Mouse (Mus musculus) MEL (cell line): ENCODE data around the gene Cntfr. TPM values are rescaled to one million over a fixed set of nuclear protein-coding genes. Genes with fewer than 3 reads are reported as not detected.

Experiments
- DNase-seq: peaks from one replicate; pipeline ENCODE4 v3.0.0; 2011; ENCODE audit warnings: low read depth, low spot score
- H3K27ac ChIP-seq: 2 replicates; pipeline ENCODE4 v1.5.1; 2012; ENCODE audit warnings: low read depth, mild to moderate bottlenecking, control low read depth, low read length, moderate library complexity; ENCODE audit not compliant: control insufficient read depth
- H3K27me3 ChIP-seq, 2 experiments: fragments of 150-350 bp in 1 of 2; sonication (generic) in 1 of 2; 2 replicates each; pipeline ENCODE4 v1.6.1; 2012; ENCODE audit warnings: low read length in 2 of 2, mild to moderate bottlenecking in 2 of 2, improper control_type of control experiment in 1 of 2, moderate library complexity in 1 of 2; ENCODE audit not compliant: insufficient read depth in 2 of 2, control insufficient read depth in 1 of 2
- H3K36me3 ChIP-seq, 2 experiments: 2 replicates each; pipeline ENCODE4 v1.6.1; 2012 to 2014; ENCODE audit warnings: low read length in 2 of 2, improper control_type of control experiment in 1 of 2, inconsistent platforms in 1 of 2, mild to moderate bottlenecking in 1 of 2; ENCODE audit not compliant: insufficient read depth in 2 of 2, control insufficient read depth in 1 of 2
- H3K4me1 ChIP-seq, 2 experiments: fragments of 150-350 bp in 1 of 2; sonication (generic) in 1 of 2; 2 replicates each; pipeline ENCODE4 v1.6.1; 2012; ENCODE audit warnings: low read length in 2 of 2, improper control_type of control experiment in 1 of 2, mild to moderate bottlenecking in 1 of 2; ENCODE audit not compliant: insufficient read depth in 2 of 2, control insufficient read depth in 1 of 2
- H3K4me3 ChIP-seq, 2 experiments: fragments of 150-350 bp in 1 of 2; sonication (generic) in 1 of 2; 2 replicates each; pipeline ENCODE4 v1.5.1; 2012; ENCODE audit warnings: low read depth in 2 of 2, low read length in 2 of 2, mild to moderate bottlenecking in 2 of 2, moderate library complexity in 2 of 2, control low read depth in 1 of 2, improper control_type of control experiment in 1 of 2; ENCODE audit not compliant: control insufficient read depth in 1 of 2, insufficient read depth in 1 of 2
- H3K79me2 ChIP-seq: 2 replicates; pipeline ENCODE4 v1.6.1; 2012; ENCODE audit warnings: mild to moderate bottlenecking, low read length, moderate library complexity; ENCODE audit not compliant: control insufficient read depth, poor library complexity, insufficient read depth
- H3K9ac ChIP-seq: 2 replicates; pipeline ENCODE4 v1.6.1; 2012; ENCODE audit warnings: low read depth, mild to moderate bottlenecking, control low read depth, low read length, moderate library complexity; ENCODE audit not compliant: control insufficient read depth, poor library complexity, severe bottlenecking
- H3K9me3 ChIP-seq: fragments of 150-350 bp; sonication (generic); replicated peaks from 2 replicates; pipeline ENCODE4 v1.6.1; 2012; ENCODE audit warnings: mild to moderate bottlenecking, low read length, improper control_type of control experiment, moderate library complexity; ENCODE audit not compliant: insufficient read depth
- BHLHE40 ChIP-seq: IDR thresholded peaks from 2 replicates; pipeline ENCODE4 v1.6.1; 2012; ENCODE audit warnings: low read depth, mild to moderate bottlenecking, inconsistent platforms, low read length, improper control_type of control experiment, borderline replicate concordance
- CTCF ChIP-seq, 3 experiments: IDR thresholded peaks in 2 of 3; conservative IDR thresholded peaks in 1 of 3; 2 replicates each; pipeline ENCODE4 v1.5.1; 2011 to 2012; ENCODE audit warnings: low read length in 3 of 3, low read depth in 2 of 3, mild to moderate bottlenecking in 2 of 3, improper control_type of control experiment in 1 of 3, inconsistent platforms in 1 of 3, mixed read lengths in 1 of 3, moderate library complexity in 1 of 3; ENCODE audit not compliant: control insufficient read depth in 1 of 3, insufficient read depth in 1 of 3, poor library complexity in 1 of 3, severe bottlenecking in 1 of 3
- ELF1 ChIP-seq: IDR thresholded peaks from 2 replicates; pipeline ENCODE4 v1.6.1; 2014; ENCODE audit warnings: low read depth, mild to moderate bottlenecking, inconsistent platforms, low read length, improper control_type of control experiment, moderate library complexity
- HCFC1 ChIP-seq: IDR thresholded peaks from 2 replicates; pipeline ENCODE4 v1.6.1; 2012; ENCODE audit warnings: low read depth, mild to moderate bottlenecking, inconsistent platforms, low read length, improper control_type of control experiment, moderate library complexity
- KAT2A ChIP-seq: conservative IDR thresholded peaks from 2 replicates; pipeline ENCODE4 v1.6.1; 2012; ENCODE audit warnings: low read depth, low read length, improper control_type of control experiment, inconsistent platforms
- MAFK ChIP-seq: IDR thresholded peaks from 2 replicates; pipeline ENCODE4 v1.6.1; 2011; ENCODE audit warnings: low read depth, mild to moderate bottlenecking, low read length, improper control_type of control experiment, borderline replicate concordance
- MAX ChIP-seq: IDR thresholded peaks from 2 replicates; pipeline ENCODE4 v1.6.1; 2011; ENCODE audit warnings: low read length, improper control_type of control experiment
- MAZ ChIP-seq: IDR thresholded peaks from 2 replicates; pipeline ENCODE4 v1.6.1; 2012; ENCODE audit warnings: low read depth, mild to moderate bottlenecking, inconsistent platforms, low read length, improper control_type of control experiment
- MEF2A ChIP-seq: IDR thresholded peaks from 2 replicates; pipeline ENCODE4 v1.6.1; 2014; ENCODE audit warnings: low read depth, mild to moderate bottlenecking, inconsistent platforms, low read length, improper control_type of control experiment; ENCODE audit not compliant: poor library complexity, insufficient replicate concordance, severe bottlenecking; ENCODE audit errors: extremely low read depth
- MXI1 ChIP-seq: IDR thresholded peaks from 2 replicates; pipeline ENCODE4 v1.6.1; 2011; ENCODE audit warnings: mild to moderate bottlenecking, low read depth, low read length, improper control_type of control experiment
- MYC ChIP-seq: IDR thresholded peaks from 2 replicates; pipeline ENCODE4 v1.6.1; 2011; ENCODE audit warnings: low read depth, mild to moderate bottlenecking, low read length, improper control_type of control experiment, moderate library complexity
- NELFE ChIP-seq: IDR thresholded peaks from 2 replicates; pipeline ENCODE4 v1.6.1; 2011; ENCODE audit warnings: low read depth, low read length, improper control_type of control experiment
- POLR2A ChIP-seq, 2 experiments: IDR thresholded peaks; 2 replicates each; pipeline ENCODE4 v1.6.1; 2011 to 2012; ENCODE audit warnings: low read length in 2 of 2, mild to moderate bottlenecking in 2 of 2, control low read depth in 1 of 2, improper control_type of control experiment in 1 of 2, low read depth in 1 of 2, moderate library complexity in 1 of 2; ENCODE audit not compliant: control insufficient read depth in 1 of 2, insufficient read depth in 1 of 2, poor library complexity in 1 of 2
- POLR2AphosphoS2 ChIP-seq: IDR thresholded peaks from 2 replicates; pipeline ENCODE4 v1.6.1; 2011; ENCODE audit warnings: low read length, improper control_type of control experiment
- POLR2AphosphoS5 ChIP-seq: IDR thresholded peaks from 2 replicates; pipeline ENCODE4 v1.6.1; 2012; ENCODE audit warnings: low read depth, borderline replicate concordance, mild to moderate bottlenecking, inconsistent platforms, low read length, moderate library complexity, mixed read lengths
- RAD21 ChIP-seq: IDR thresholded peaks from 2 replicates; pipeline ENCODE4 v1.6.1; 2011; ENCODE audit warnings: mild to moderate bottlenecking, low read depth, low read length, improper control_type of control experiment
- RCOR1 ChIP-seq: IDR thresholded peaks from 2 replicates; pipeline ENCODE4 v1.6.1; 2012; ENCODE audit warnings: low read depth, mild to moderate bottlenecking, inconsistent platforms, low read length, improper control_type of control experiment
- SIN3A ChIP-seq: IDR thresholded peaks from 2 replicates; pipeline ENCODE4 v1.6.1; 2012; ENCODE audit warnings: low read length, improper control_type of control experiment, inconsistent platforms
- TBP ChIP-seq: IDR thresholded peaks from 2 replicates; pipeline ENCODE4 v1.8.0; 2011; ENCODE audit warnings: low read depth, low read length, improper control_type of control experiment
- TCF12 ChIP-seq: IDR thresholded peaks from 2 replicates; pipeline ENCODE4 v1.6.1; 2014; ENCODE audit warnings: low read depth, mild to moderate bottlenecking, inconsistent platforms, low read length, improper control_type of control experiment, moderate library complexity
- USF1 ChIP-seq: IDR thresholded peaks from 2 replicates; pipeline ENCODE4 v1.6.1; 2014; ENCODE audit warnings: low read depth, mild to moderate bottlenecking, inconsistent platforms, low read length, improper control_type of control experiment, moderate library complexity
- USF2 ChIP-seq, 2 experiments: IDR thresholded peaks; 2 replicates each; pipeline ENCODE4 v1.6.1; 2011 to 2012; ENCODE audit warnings: improper control_type of control experiment in 2 of 2, low read length in 2 of 2, borderline replicate concordance in 1 of 2, inconsistent platforms in 1 of 2, low read depth in 1 of 2, mild to moderate bottlenecking in 1 of 2; ENCODE audit not compliant: insufficient read depth in 1 of 2
- ZC3H11A ChIP-seq: IDR thresholded peaks from 2 replicates; pipeline ENCODE4 v1.6.1; 2012; ENCODE audit warnings: low read depth, mild to moderate bottlenecking, inconsistent platforms, low read length, improper control_type of control experiment
- ZKSCAN1 ChIP-seq: IDR thresholded peaks from 2 replicates; pipeline ENCODE4 v1.6.1; 2012; ENCODE audit warnings: low read depth, mild to moderate bottlenecking, inconsistent platforms, low read length, improper control_type of control experiment, moderate library complexity
- ZNF384 ChIP-seq: IDR thresholded peaks from 2 replicates; pipeline ENCODE4 v1.6.1; 2012; ENCODE audit warnings: low read depth, mild to moderate bottlenecking, inconsistent platforms, low read length, improper control_type of control experiment
- polyA plus RNA-seq, 2 experiments: library from polyadenylated mRNA; stranded (reverse) in 1 of 2; unstranded in 1 of 2; fragments of >175 nt in 1 of 2; fragments of >200 nt in 1 of 2; gene quantifications; 2 replicates each; pipeline versions ENCODE4 v1.2.1 to v1.2.4; 2012; ENCODE audit warnings: low replicate concordance in 2 of 2, low read depth in 1 of 2; ENCODE audit not compliant: insufficient read length in 2 of 2, insufficient read depth in 1 of 2, missing spikeins in 1 of 2
- total RNA-seq: library from RNA; depleted of rRNA; stranded (reverse); fragments of 300-350 nt; gene quantifications from 2 replicates; pipeline ENCODE4 v1.2.3, GENCODE M21; 2012

Cntfr gene
- total and polyA plus RNA-seq, 3 experiments: not detected

DNA sequence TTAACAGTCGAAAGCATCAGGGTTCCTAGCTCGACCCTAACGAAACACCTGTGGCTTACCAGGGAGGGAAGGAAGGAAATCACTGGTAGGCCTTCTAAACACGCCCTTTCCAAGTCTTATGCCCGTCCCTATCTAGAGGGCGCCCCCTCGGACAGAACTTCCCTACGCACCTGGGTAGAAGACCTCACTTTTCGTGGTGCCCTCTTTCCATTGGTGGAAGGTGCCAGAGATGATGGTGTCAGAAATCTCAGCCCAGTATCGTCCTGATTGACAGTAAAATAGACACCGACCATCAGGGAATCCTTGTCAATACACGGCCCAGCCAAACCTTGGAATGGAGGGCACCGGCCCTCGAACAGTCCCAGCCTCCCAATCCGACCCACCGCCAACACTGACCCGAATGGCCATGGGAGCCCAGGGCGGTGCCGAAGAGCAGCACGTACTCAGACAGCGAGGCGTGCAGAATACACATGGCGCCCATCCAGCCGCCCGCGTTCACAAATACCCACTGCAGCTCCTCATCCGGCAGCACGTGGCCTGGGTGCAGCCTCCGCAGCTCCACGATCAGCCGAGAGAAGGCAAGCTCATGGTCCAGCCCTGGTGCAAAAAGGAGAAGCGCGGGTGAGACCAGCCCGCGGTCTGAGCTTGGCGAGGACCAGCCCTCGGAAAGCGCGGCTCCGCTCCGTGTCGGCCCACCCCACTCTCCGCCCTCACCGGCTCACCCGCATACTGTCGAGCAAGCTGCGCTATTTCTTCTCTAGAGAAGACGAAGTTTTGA lies 43.7 kb upstream of the Cntfr start:
- H3K79me2 ChIP-seq: peaks cover 15% of the 10 kb centered on the region
- TF ChIP-seq USF2 (IDR thresholded peaks at IDR 0.05; ENCODE audit: borderline replicate concordance in 1 of 2, insufficient read depth in 1 of 2, low read depth in 1 of 2, low read length in 2 of 2) (no peak), CTCF (IDR thresholded peaks at IDR 0.05 in 2 of 3, conservative IDR thresholded peaks at IDR 0.05 in 1 of 3; ENCODE audit: control insufficient read depth in 1 of 3, insufficient read depth in 1 of 3, low read depth in 2 of 3, low read length in 3 of 3, poor library complexity in 1 of 3, severe bottlenecking in 1 of 3) (peak in 2 of 3 experiments; percentile 19 to 29; a peak in 3 of 6 replicates), ZNF384 (0 out of 2 replicates have a peak, but pooled peaks have one; percentile 5), NELFE (no peak), MAZ (0 out of 2 replicates have a peak, but pooled peaks have one; percentile 29), MYC (peak; percentile 80), BHLHE40 (no peak), MAX (peak; percentile 88), TBP (no peak), MEF2A (no peak), HCFC1 (no peak), SIN3A (peak; percentile 32), MXI1 (peak; percentile 94), POLR2AphosphoS5 (no peak), ELF1 (no peak), TCF12 (no peak), POLR2AphosphoS2 (no peak), MAFK (no peak), RCOR1 (peak; percentile 44; the same call in 1 of the 2 replicates), KAT2A (no peak), RAD21 (no peak), ZKSCAN1 (no peak), POLR2A (IDR thresholded peaks at IDR 0.05; ENCODE audit: control insufficient read depth in 1 of 2, insufficient read depth in 1 of 2, low read depth in 1 of 2, low read length in 2 of 2, poor library complexity in 1 of 2) (no peak; a peak in 1 of 4 replicates), ZC3H11A (no peak), USF1 (peak; percentile 66)
- peak overlapping the region; percentile 67 to 68 for H3K4me3 ChIP-seq
- peak; percentile 65 for DNase-seq
- no peaks in the 10 kb centered on the region for H3K9me3 ChIP-seq
- H3K4me1 ChIP-seq: peaks cover 2 to 29% of the 10 kb centered on the region in 2 experiments
- H3K27me3 ChIP-seq: no peaks in the 10 kb centered on the region
- peak overlapping the region; percentile 51 for H3K27ac ChIP-seq
- peaks cover 0 to 27% of the 10 kb centered on the region in 2 experiments; a peak in 2 of 4 replicates for H3K36me3 ChIP-seq
- peak overlapping the region; percentile 75 for H3K9ac ChIP-seq
